8 mouse cellular contexts compared by ENCODE assay signal in the genomic region with DNA sequence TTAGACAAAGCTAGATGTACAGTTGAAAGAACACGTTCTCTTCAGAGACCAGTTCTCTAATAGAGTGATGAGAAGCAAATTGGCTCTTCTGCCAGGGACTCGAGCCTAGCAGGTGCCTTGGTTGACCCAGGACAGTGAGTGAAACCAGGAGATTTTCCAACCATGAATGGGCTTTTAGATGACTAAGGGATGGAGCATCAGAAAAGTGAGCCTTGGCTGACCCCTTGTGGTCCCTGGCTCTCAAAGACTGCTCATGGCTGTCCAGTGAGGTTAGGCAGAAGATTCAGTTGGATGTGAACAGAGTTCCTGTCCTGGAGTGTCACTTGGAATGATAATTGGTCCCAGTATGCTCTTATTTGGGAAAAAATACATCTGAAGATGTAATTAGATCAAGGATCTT.
DNase-seq lines count a peak whose midpoint lies in the region; ATAC-seq and TF ChIP-seq lines count a peak whose summit lies in the region.

No protein-coding gene starts in this region.

- TF ChIP-seq POLR2A in ES-Bruce4 (IDR thresholded peaks at IDR 0.05; ENCODE audit: insufficient read depth, low read length): no peak

- no peak overlapping the region for H3K27ac ChIP-seq in forebrain, embryonic 11.5 days (ENCODE audit: low read depth, low read length)
- H3K27ac ChIP-seq in forebrain, embryonic 16.5 days (ENCODE audit: low read length): no peak overlapping the region
- H3K27ac ChIP-seq in ES-Bruce4 (ENCODE audit: insufficient read depth, low read length): no peak overlapping the region

- no peak overlapping the region for H3K4me3 ChIP-seq in forebrain, embryonic 11.5 days (ENCODE audit: low read depth, low read length)
- no peak overlapping the region for H3K4me3 ChIP-seq in forebrain, embryonic 16.5 days (replicated peaks; ENCODE audit: low read length)
- H3K4me3 ChIP-seq in ES-Bruce4 (ENCODE audit: low read depth, low read length): no peak overlapping the region

- H3K4me2 ChIP-seq in forebrain, embryonic 11.5 days (ENCODE audit: low read depth, low read length, severe bottlenecking): no peak overlapping the region
- H3K4me2 ChIP-seq in forebrain, embryonic 16.5 days (ENCODE audit: low read length): no peak overlapping the region

- no peaks in the 10 kb centered on the region for H3K9me3 ChIP-seq in forebrain, embryonic 11.5 days (ENCODE audit: control insufficient read depth, low read length)
- H3K9me3 ChIP-seq in forebrain, embryonic 16.5 days (ENCODE audit: control insufficient read depth, low read length): no peaks in the 10 kb centered on the region
- H3K9me3 ChIP-seq in ES-Bruce4 (replicated peaks; ENCODE audit: control insufficient read depth, insufficient read depth, low read length, poor library complexity, severe bottlenecking): no peaks in the 10 kb centered on the region

- H3K9ac ChIP-seq in forebrain, embryonic 11.5 days (ENCODE audit: low read length): no peak overlapping the region
- H3K9ac ChIP-seq in forebrain, embryonic 16.5 days (replicated peaks; ENCODE audit: low read depth, low read length): no peak overlapping the region
- H3K9ac ChIP-seq in ES-Bruce4 (ENCODE audit: low read depth, poor library complexity, severe bottlenecking): no peak overlapping the region

- H3K4me1 ChIP-seq in forebrain, embryonic 11.5 days (replicated peaks; ENCODE audit: control insufficient read depth, insufficient read depth, low read length): no peaks in the 10 kb centered on the region
- no peaks in the 10 kb centered on the region for H3K4me1 ChIP-seq in forebrain, embryonic 16.5 days (replicated peaks; ENCODE audit: control insufficient read depth, insufficient read depth, low read length)
- H3K4me1 ChIP-seq in ES-Bruce4 (ENCODE audit: control insufficient read depth, insufficient read depth, low read length): peaks cover 5% of the 10 kb centered on the region

- ATAC-seq in forebrain, embryonic 11.5 days (replicated peaks; ENCODE audit: low FRiP score): no peak
- ATAC-seq in forebrain, embryonic 16.5 days: no peak
- ATAC-seq in erythroblast, adult 5-6 weeks (replicated peaks; ENCODE audit: low FRiP score, poor library complexity, severe bottlenecking): no peak

- peak; percentile 53 for DNase-seq in forebrain, embryonic 11.5 days (ENCODE audit: low spot score)
- DNase-seq in cerebellum, adult 8-10 months: peak; percentile 32
- peak; percentile 60 for DNase-seq in gastrocnemius, adult 18-20 months (ENCODE audit: low spot score)
- peak; percentile 74 to 79 for DNase-seq in kidney, postnatal 4 days
- peak; percentile 21 for DNase-seq in lung, postnatal 25 days (ENCODE audit: low spot score)

- peak; percentile 69 for TF ChIP-seq CTCF in ES-Bruce4 (IDR thresholded peaks at IDR 0.05; ENCODE audit: low read depth, low read length)

- WGBS in forebrain, embryonic 11.5 days: 50% methylated on average over 2 of the region's 2 CpGs
- 43% methylated on average over 2 of the region's 2 CpGs for WGBS in forebrain, embryonic 16.5 days

- no peak for TF ChIP-seq EP300 in ES-Bruce4 (IDR thresholded peaks at IDR 0.05; ENCODE audit: insufficient read depth, low read depth, low read length)

- no peaks in the 10 kb centered on the region for H3K27me3 ChIP-seq in forebrain, embryonic 11.5 days (ENCODE audit: control insufficient read depth, insufficient read depth, low read length)
- no peaks in the 10 kb centered on the region for H3K27me3 ChIP-seq in forebrain, embryonic 16.5 days (replicated peaks; ENCODE audit: control insufficient read depth, insufficient read depth, low read length)
- no peaks in the 10 kb centered on the region for H3K27me3 ChIP-seq in ES-Bruce4 (ENCODE audit: control insufficient read depth, insufficient read depth, low read length, poor library complexity, severe bottlenecking)

- H3K36me3 ChIP-seq in forebrain, embryonic 11.5 days (ENCODE audit: control insufficient read depth, insufficient read depth, low read length): no peaks in the 10 kb centered on the region
- H3K36me3 ChIP-seq in forebrain, embryonic 16.5 days (ENCODE audit: control insufficient read depth, insufficient read depth): no peaks in the 10 kb centered on the region
- H3K36me3 ChIP-seq in ES-Bruce4 (ENCODE audit: control insufficient read depth, insufficient read depth, low read length, poor library complexity, severe bottlenecking): no peaks in the 10 kb centered on the region

Comparison
In these comparisons a context has a peak if more than half of its experiments do, and no peak if none do; other contexts are left out.
1. DNase-seq: peak in every context shown above with its lines; median percentile 76 in kidney, postnatal 4 days; 60 in gastrocnemius, adult 18-20 months; 53 in forebrain, embryonic 11.5 days; 32 in cerebellum, adult 8-10 months; 21 in lung, postnatal 25 days.